Mouse (Mus musculus) midbrain, embryonic 14.5 days (tissue): ENCODE data around the gene Fbxo31. TPM values are rescaled to one million over a fixed set of nuclear protein-coding genes. Genes with fewer than 3 reads are reported as not detected.

Source experiments
- ATAC-seq: fragments of 200-750 bp; cut with Nextera tagmentation; 2 replicates; pipeline ENCODE4 v1.8.0; 2017; ENCODE audit warnings: moderate number of reproducible peaks, moderate library complexity; ENCODE audit not compliant: low FRiP score, low TSS enrichment
- DNase-seq: peaks from one replicate; pipeline ENCODE4 v3.0.0-alpha.2; 2015
- H3K27ac ChIP-seq: fragments of 300-500 bp; sonication (generic); replicated peaks from 2 replicates; pipeline ENCODE4 v1.5.1; 2014; ENCODE audit warnings: mild to moderate bottlenecking, low read depth, low read length, moderate library complexity
- H3K27me3 ChIP-seq: fragments of 300-500 bp; sonication (generic); 2 replicates; pipeline ENCODE4 v1.6.1; 2014; ENCODE audit warnings: low read length, control low read depth, mixed read lengths; ENCODE audit not compliant: control insufficient read depth, insufficient read depth
- H3K36me3 ChIP-seq: fragments of 300-500 bp; sonication (generic); 2 replicates; pipeline ENCODE4 v1.6.1; 2014; ENCODE audit warnings: low read length, control low read depth; ENCODE audit not compliant: control insufficient read depth, insufficient read depth
- H3K4me1 ChIP-seq: fragments of 300-500 bp; sonication (generic); 2 replicates; pipeline ENCODE4 v1.6.1; 2014; ENCODE audit warnings: mild to moderate bottlenecking, antibody characterized with exemption, low read length, control low read depth; ENCODE audit not compliant: control insufficient read depth, insufficient read depth
- H3K4me2 ChIP-seq: fragments of 300-500 bp; sonication (generic); 2 replicates; pipeline ENCODE4 v1.6.1; 2014; ENCODE audit warnings: mild to moderate bottlenecking, low read length, moderate library complexity
- H3K4me3 ChIP-seq: fragments of 300-500 bp; sonication (generic); replicated peaks from 2 replicates; pipeline ENCODE4 v1.5.1; 2014; ENCODE audit warnings: low read depth, low read length
- H3K9ac ChIP-seq: fragments of 300-500 bp; sonication (generic); replicated peaks from 2 replicates; pipeline ENCODE4 v1.6.1; 2014; ENCODE audit warnings: mild to moderate bottlenecking, low read length, moderate library complexity
- H3K9me3 ChIP-seq: fragments of 300-500 bp; sonication (generic); 2 replicates; pipeline ENCODE4 v1.6.1; 2016; ENCODE audit warnings: low read length, control low read depth, mixed read lengths; ENCODE audit not compliant: control insufficient read depth
- WGBS: fragments of 180-500 bp; shearing (Covaris S2); extraction: QIAGEN DNeasy Blood & Tissue Kit; methylation state at CpG from one replicate; pipeline ENCODE4 v1.1.7; 2014; 5-methylcytosine and 5-hydroxymethylcytosine counted together
- polyA plus RNA-seq: library from polyadenylated mRNA; unstranded; fragments of >200 nt; fragmentation: Nextera tagmentation; extraction: Ambion mirVana; gene quantifications from 2 replicates; pipeline ENCODE4 v1.2.1, GENCODE M21; 2014

The Fbxo31 gene
- polyA plus RNA-seq, 1 experiment from 2014 or later = 26.7 TPM

- Histone ChIP-seq H3K9ac (no peak overlapping the region), H3K36me3 (no peaks in the 10 kb centered on the region), H3K27me3 (no peaks in the 10 kb centered on the region), H3K4me3 (no peak overlapping the region), H3K27ac (no peak overlapping the region), H3K4me2 (no peak overlapping the region), H3K4me1 (no peaks in the 10 kb centered on the region), H3K9me3 (no peaks in the 10 kb centered on the region)
- no peak for DNase-seq
- ATAC-seq = no peak
- WGBS = 90% methylated on average over 15 of the region's 15 CpGs
These were observed 49.8 kb downstream of the Fbxo31 start for GRCm38 (mm10) chr8:121528790-121529189.

GRCm38 (mm10) chr8:121527751-121528150 is 50.9 kb downstream of the Fbxo31 start:
- Histone ChIP-seq H3K9me3 (no peaks in the 10 kb centered on the region), H3K27ac (no peak overlapping the region), H3K4me2 (no peak overlapping the region), H3K36me3 (no peaks in the 10 kb centered on the region), H3K4me1 (no peaks in the 10 kb centered on the region), H3K9ac (no peak overlapping the region), H3K27me3 (no peaks in the 10 kb centered on the region), H3K4me3 (no peak overlapping the region)
- 83% methylated on average over 9 of the region's 9 CpGs for WGBS
- DNase-seq = no peak
- ATAC-seq = no peak

DNA sequence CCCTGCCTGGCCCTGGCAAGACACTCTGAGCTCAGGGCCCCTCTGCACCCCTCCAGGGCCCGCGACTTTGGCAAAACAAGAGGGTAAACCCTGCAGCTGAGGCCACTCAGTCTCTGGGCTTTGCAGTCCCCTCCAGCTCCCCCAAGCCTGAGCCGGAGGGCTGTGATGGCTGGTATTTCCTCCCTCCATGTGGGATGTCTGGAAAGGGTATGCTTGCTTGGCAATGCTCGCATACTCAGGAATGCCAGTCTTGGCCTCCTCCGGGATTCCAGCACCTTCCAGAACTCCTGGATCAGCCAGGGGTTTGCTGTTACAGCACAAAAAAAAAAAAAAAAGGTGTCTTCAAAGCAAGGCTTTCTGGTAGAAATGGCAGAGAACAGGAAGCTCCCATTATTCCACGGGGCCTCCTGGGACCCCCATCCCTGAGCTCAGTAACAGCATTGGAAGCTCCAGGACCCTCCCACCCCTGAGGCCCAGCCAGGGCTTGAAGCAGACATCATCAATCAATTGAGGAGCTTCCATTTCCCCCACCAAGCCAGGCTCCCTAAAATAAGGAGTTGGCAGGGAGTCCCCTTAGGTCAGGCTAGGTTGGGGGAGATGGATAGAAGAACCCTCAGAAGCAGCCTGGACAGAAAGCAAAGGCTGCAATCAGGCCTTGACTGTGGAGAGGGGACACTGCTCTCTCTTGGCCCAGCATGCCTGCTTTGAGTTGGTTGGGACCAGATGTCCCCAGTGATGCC is 51.6 kb downstream of the Fbxo31 start:
- no peak overlapping the region for H3K4me3 ChIP-seq
- no peak overlapping the region for H3K9ac ChIP-seq
- no peak for ATAC-seq
- H3K36me3 ChIP-seq = no peaks in the 10 kb centered on the region
- no peak overlapping the region for H3K4me2 ChIP-seq
- H3K27me3 ChIP-seq = no peaks in the 10 kb centered on the region
- H3K27ac ChIP-seq = no peak overlapping the region
- DNase-seq = no peak
- 80% methylated on average over 6 of the region's 6 CpGs for WGBS
- H3K9me3 ChIP-seq = no peaks in the 10 kb centered on the region
- H3K4me1 ChIP-seq = no peaks in the 10 kb centered on the region

DNA sequence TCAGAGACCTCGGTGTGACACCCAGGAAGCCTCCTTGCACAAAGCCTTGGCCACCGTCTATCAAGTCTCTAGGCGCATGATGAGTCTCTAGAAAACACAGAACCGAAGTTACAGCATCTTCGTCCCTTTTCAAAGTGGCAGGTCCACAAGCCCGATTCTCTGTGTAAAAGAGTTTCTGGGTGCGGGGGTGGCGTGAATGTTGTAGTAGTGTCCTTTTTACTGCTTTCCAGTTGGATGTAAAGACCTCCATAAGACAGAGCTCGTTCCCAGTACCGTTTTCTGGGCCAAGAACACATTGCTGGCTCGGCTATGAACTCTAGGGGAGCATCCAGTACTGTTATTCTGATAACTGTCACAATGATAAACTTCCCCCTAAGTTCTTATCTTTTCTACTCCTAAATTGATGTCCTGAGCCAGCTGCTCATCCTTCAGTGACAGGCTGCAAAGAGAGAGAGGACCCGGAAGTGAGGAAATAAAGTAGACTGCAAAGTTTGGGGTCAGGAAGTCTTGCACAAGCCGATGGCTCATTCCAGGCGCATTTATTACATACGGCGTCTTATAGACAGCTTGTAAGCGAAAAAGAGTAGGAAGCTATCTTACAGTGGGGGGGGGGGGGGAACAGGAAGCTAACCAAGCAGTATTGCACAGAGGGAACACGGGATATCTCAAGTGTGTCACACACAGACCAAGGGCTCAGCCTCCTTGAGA is 53.3 kb downstream of the Fbxo31 start:
- DNase-seq = no peak
- H3K9me3 ChIP-seq = no peaks in the 10 kb centered on the region
- no peak overlapping the region for H3K4me2 ChIP-seq
- no peaks in the 10 kb centered on the region for H3K4me1 ChIP-seq
- 86% methylated on average over 18 of the region's 18 CpGs for WGBS
- no peak for ATAC-seq
- H3K36me3 ChIP-seq = no peaks in the 10 kb centered on the region
- no peaks in the 10 kb centered on the region for H3K27me3 ChIP-seq
- H3K9ac ChIP-seq = no peak overlapping the region
- H3K27ac ChIP-seq = no peak overlapping the region
- H3K4me3 ChIP-seq = no peak overlapping the region

- H3K9ac ChIP-seq = no peak overlapping the region
- H3K9me3 ChIP-seq = no peaks in the 10 kb centered on the region
- 0 out of 2 replicates have a peak, but pooled peaks cover 5% of the 10 kb centered on the region for H3K27me3 ChIP-seq
- DNase-seq (peak; percentile 94), ATAC-seq (peak; percentile 57; the same call in 1 of the 2 replicates)
- no peak overlapping the region for H3K4me3 ChIP-seq
- 9% methylated on average over 12 of the region's 12 CpGs for WGBS
- no peak overlapping the region for H3K27ac ChIP-seq
- no peak overlapping the region for H3K4me2 ChIP-seq
- H3K4me1 ChIP-seq = no peaks in the 10 kb centered on the region
- no peaks in the 10 kb centered on the region for H3K36me3 ChIP-seq
These were observed 65.2 kb downstream of the Fbxo31 start for GRCm38 (mm10) chr8:121513429-121513828.

DNA sequence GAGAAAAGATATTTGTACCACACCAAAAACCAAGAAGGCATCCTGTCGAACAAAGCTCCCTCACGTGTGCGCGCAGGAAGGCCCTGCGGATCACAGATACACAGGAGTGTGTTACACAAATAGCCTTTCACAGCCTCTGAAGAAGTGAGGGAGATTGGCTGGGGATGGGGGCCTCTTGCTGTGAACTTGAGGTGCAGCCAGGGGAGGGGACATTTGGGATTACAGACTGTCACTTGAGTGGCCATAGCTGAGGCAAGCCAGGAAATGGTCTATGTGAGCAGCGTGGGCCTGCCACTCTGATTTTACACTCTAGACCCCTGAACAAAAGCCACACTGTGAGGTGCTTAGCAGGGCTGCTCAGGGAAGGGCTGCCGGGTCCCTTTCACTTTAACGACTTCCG is 66.9 kb downstream of the Fbxo31 start:
- Histone ChIP-seq H3K27me3 (0 out of 2 replicates have a peak, but pooled peaks cover 5% of the 10 kb centered on the region), H3K4me2 (no peak overlapping the region), H3K4me3 (no peak overlapping the region), H3K9me3 (no peaks in the 10 kb centered on the region), H3K36me3 (no peaks in the 10 kb centered on the region), H3K4me1 (no peaks in the 10 kb centered on the region), H3K27ac (no peak overlapping the region), H3K9ac (no peak overlapping the region)
- WGBS = 41% methylated on average over 9 of the region's 9 CpGs
- DNase-seq = peak; percentile 14
- ATAC-seq = no peak

Other genes with a start within 250 kb of the Fbxo31 start
- 0.22 TPM in 1 of 2 replicates, not detected in the other for gene 1700018B08Rik, start 34.5 kb downstream of the Fbxo31 start, polyA plus RNA-seq
- gene Map1lc3b, start 11.6 kb upstream of the Fbxo31 start, polyA plus RNA-seq = 440 and 461 TPM in 2 replicates
- gene Zcchc14, start 74.1 kb upstream of the Fbxo31 start, polyA plus RNA-seq = 39.0 and 43.4 TPM in 2 replicates
- gene Jph3, start 150.8 kb upstream of the Fbxo31 start, polyA plus RNA-seq = 73.5 and 86.4 TPM in 2 replicates